Mouse (Mus musculus): ENCODE results near the gene Smim27.

GRCm38 (mm10) chr4:40244035-40244434, 25.3 kb upstream of the Smim27 start:
- no peak for TF ChIP-seq CTCF (IDR thresholded peaks at IDR 0.05; ENCODE audit: borderline replicate concordance, control insufficient read depth, extremely low read depth, insufficient read depth, low read length, poor library complexity)
- TF ChIP-seq POLR2A (IDR thresholded peaks at IDR 0.05; ENCODE audit: control insufficient read depth, extremely low read depth, insufficient read depth, low read length, poor library complexity), result no peak
